Mouse (Mus musculus) layer of hippocampus, adult 6 months (tissue): ENCODE measurements around the gene Ccnh. TPM values are rescaled to one million over a fixed set of nuclear protein-coding genes. Genes with fewer than 3 reads are reported as not detected.

Experiments used
- long read RNA-seq, 2 experiments: library from polyadenylated mRNA; unstranded; transcript quantifications; one replicate each; pipeline ENCODE4 v2.0.0; 2019 to 2020
- polyA plus RNA-seq: library from polyadenylated mRNA; unstranded; fragments of <200 nt; fragmentation: Nextera tagmentation; gene quantifications from 2 replicates; pipeline ENCODE4 v1.2.3, GENCODE M21; 2021

Ccnh gene
- 133 and 136 TPM in 2 replicates for polyA plus RNA-seq
- long read RNA-seq, experiment 1, transcript Ccnh-201 (9 exons, 2,045 nt) = major isoform, 151 of 186 reads
- long read RNA-seq, experiment 1, transcript Ccnh-202 (9 exons, 1,055 nt) = minor isoform, 13 of 186 reads
- long read RNA-seq, experiment 1, partial matches to known transcripts = 10 of 186 reads
- long read RNA-seq, experiment 1, other reads (novel, unspliced or antisense) = 11 of 186 reads
- long read RNA-seq, experiment 2, transcript Ccnh-201 (9 exons, 2,045 nt) = major isoform, 408 of 487 reads
- long read RNA-seq, experiment 2, transcript Ccnh-202 (9 exons, 1,055 nt) = minor isoform, 12 of 487 reads
- long read RNA-seq, experiment 2, partial matches to known transcripts = 16 of 487 reads
- long read RNA-seq, experiment 2, other reads (novel, unspliced or antisense) = 48 of 487 reads

DNA sequence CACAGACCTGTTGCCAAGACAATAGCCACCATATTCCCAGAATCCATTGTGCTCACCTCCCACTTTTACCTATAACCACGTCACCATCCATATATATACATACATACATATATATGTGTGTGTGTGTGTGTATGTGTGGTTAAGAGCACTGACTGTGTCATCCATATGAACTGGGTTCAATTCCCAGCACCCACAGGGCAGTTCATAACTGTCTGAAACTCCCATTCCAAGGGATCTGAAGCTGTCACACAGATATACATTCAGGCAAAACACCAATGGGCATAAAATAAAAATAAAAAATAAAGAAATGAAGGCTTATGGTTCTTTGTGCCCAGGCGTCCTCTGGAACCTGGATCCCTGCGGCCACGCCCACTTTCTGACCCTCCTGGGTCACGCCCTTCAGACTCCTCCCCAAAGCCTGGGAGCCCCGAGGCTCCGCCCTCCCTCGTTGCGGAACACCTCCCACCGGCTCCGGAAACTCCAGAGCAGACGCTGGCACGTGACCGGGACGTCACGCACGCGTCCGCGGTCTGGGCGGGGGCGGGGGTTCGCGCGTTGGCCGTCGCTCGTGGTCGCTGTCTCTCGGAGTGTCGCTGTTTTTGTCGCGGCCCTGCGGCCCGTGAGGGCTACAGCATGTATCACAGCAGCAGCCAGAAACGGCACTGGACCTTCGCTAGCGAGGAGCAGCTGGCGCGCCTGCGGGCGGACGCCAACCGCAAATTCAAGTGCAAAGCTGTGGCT is at the start of gene Ccnh:
Gene Ccnh, plus strand, starts transcription at position 506 of the 741 bp plus-strand sequence.

Other genes starting within 250 kb of the Ccnh start
- 13.3 and 14.2 TPM in 2 replicates for gene Rasa1, start 99.7 kb downstream of the Ccnh start, polyA plus RNA-seq